Comparison of ENCODE assay signal across 9 mouse cellular contexts in the genomic region with DNA sequence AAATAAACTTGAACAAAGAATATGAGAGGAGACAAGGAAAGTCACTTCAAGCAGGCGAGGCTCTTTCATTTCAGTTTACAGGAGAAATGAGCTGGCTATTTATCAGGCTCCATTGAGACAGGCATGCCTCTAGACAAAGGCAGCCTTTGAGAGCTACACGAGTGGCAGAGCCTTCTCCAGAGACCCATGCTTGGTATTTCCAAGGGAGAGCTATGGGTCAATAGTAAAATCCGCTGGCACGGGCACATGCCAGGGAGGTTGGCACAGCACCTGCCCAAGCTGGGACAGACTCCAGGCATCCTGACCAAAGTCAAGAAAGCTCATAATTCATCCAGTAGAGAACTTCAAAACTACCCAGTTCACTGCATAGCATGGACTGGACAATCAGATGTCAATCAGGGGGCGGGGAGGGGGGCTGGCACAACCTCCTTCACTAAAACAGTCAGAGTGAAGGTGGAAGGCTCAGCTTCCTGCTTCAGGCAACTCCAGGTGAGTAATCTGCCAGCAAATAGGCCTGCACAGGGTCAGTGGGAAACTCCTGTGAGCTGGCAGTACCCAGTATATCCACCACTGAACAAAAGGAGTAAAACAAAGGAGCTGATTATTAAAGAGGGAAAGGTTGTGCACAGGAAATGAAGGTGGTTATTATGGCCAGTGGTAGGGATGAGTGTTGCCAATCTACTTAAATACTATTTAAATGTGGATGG.
A peak's percentile ranks its signal among the peaks of the same experiment; 100 is the strongest.
DNase-seq lines count a peak whose midpoint lies in the region; ATAC-seq and TF ChIP-seq lines count a peak whose summit lies in the region.
"Had no signal": no experiment of that assay in that cellular context is flagged by ENCODE, and none has a peak within 500 bp of the region (broad histone marks: within the 10 kb centered on the region; RNA-seq: fewer than 3 reads in every experiment).

No protein-coding gene starts in this region.

- no peaks in the 10 kb centered on the region for H3K9me3 ChIP-seq in heart, embryonic 10.5 days
- H3K9me3 ChIP-seq in intestine, embryonic 16.5 days (ENCODE audit: control insufficient read depth, low read length) = no peaks in the 10 kb centered on the region
- H3K9me3 ChIP-seq in stomach, postnatal 0 days (ENCODE audit: control insufficient read depth, low read length) = no peaks in the 10 kb centered on the region

- no peak for TF ChIP-seq CTCF in stomach, postnatal 0 days (IDR thresholded peaks at IDR 0.05; ENCODE audit: low read depth)

- no peak overlapping the region for H3K4me3 ChIP-seq in heart, embryonic 10.5 days
- no peak overlapping the region for H3K4me3 ChIP-seq in intestine, embryonic 16.5 days (ENCODE audit: low read length)
- H3K4me3 ChIP-seq in stomach, postnatal 0 days (ENCODE audit: low read depth, low read length) = no peak overlapping the region

- TF ChIP-seq EP300 in stomach, postnatal 0 days (optimal IDR thresholded peaks at IDR 0.05) = no peak

- WGBS in heart, embryonic 10.5 days = 73% methylated on average over 5 of the region's 5 CpGs
- WGBS in intestine, embryonic 16.5 days = 60% methylated on average over 5 of the region's 5 CpGs
- WGBS in stomach, postnatal 0 days = 47% methylated on average over 5 of the region's 5 CpGs

- H3K27me3 ChIP-seq in heart, embryonic 10.5 days (ENCODE audit: insufficient read depth, poor library complexity, severe bottlenecking) = no peaks in the 10 kb centered on the region
- H3K27me3 ChIP-seq in intestine, embryonic 16.5 days (replicated peaks; ENCODE audit: control insufficient read depth, insufficient read depth, low read length) = no peaks in the 10 kb centered on the region
- H3K27me3 ChIP-seq in stomach, postnatal 0 days (ENCODE audit: control insufficient read depth, insufficient read depth, low read length) = no peaks in the 10 kb centered on the region

- H3K4me1 ChIP-seq in heart, embryonic 10.5 days = peaks cover 30% of the 10 kb centered on the region
- peaks cover 8% of the 10 kb centered on the region; the same call in 1 of the 2 replicates for H3K4me1 ChIP-seq in intestine, embryonic 16.5 days (ENCODE audit: control insufficient read depth, insufficient read depth, low read length)
- no peaks in the 10 kb centered on the region for H3K4me1 ChIP-seq in stomach, postnatal 0 days (replicated peaks; ENCODE audit: control insufficient read depth, insufficient read depth)

- H3K36me3 ChIP-seq in heart, embryonic 10.5 days = 0 out of 2 replicates have a peak, but pooled peaks cover 3% of the 10 kb centered on the region
- no peaks in the 10 kb centered on the region for H3K36me3 ChIP-seq in intestine, embryonic 16.5 days (ENCODE audit: control insufficient read depth, insufficient read depth, low read length)
- no peaks in the 10 kb centered on the region for H3K36me3 ChIP-seq in stomach, postnatal 0 days (ENCODE audit: control insufficient read depth, insufficient read depth, low read length)

- DNase-seq in heart, embryonic 10.5 days (ENCODE audit: low spot score) = no peak
- DNase-seq in heart, adult 11 months = no peak
- peak; percentile 35 for DNase-seq in urinary bladder, postnatal 14 days (ENCODE audit: low spot score)
- DNase-seq in urinary bladder, adult 18-20 months (ENCODE audit: low spot score in 2 of 2) = no peak
- DNase-seq in stomach, postnatal 0 days (ENCODE audit: low spot score) = peak; percentile 45
- no peak for DNase-seq in c-Kit-positive CD71-positive TER-119-positive erythroid progenitor cells, embryonic 14.5 days (ENCODE audit: low spot score)

- H3K4me2 ChIP-seq in intestine, embryonic 16.5 days (ENCODE audit: low read depth, low read length) = no peak overlapping the region
- H3K4me2 ChIP-seq in stomach, postnatal 0 days (replicated peaks; ENCODE audit: low read depth) = no peak overlapping the region

- ATAC-seq in intestine, embryonic 16.5 days = peak; percentile 36; the same call in 1 of the 2 replicates
- ATAC-seq in stomach, postnatal 0 days (ENCODE audit: low FRiP score, low TSS enrichment) = peak; percentile 89
- ATAC-seq in monocyte, adult 5-6 weeks (replicated peaks; ENCODE audit: insufficient number of reproducible peaks, low FRiP score, low TSS enrichment, poor library complexity, severe bottlenecking) = no peak

- H3K27ac ChIP-seq in heart, embryonic 10.5 days = peak overlapping the region; percentile 42
- H3K27ac ChIP-seq in intestine, embryonic 16.5 days (ENCODE audit: low read length) = no peak overlapping the region
- no peak overlapping the region for H3K27ac ChIP-seq in stomach, postnatal 0 days (replicated peaks)
- H3K27ac ChIP-seq: macrophage had no signal

- no peak overlapping the region for H3K9ac ChIP-seq in intestine, embryonic 16.5 days (ENCODE audit: low read depth, low read length)
- no peak overlapping the region for H3K9ac ChIP-seq in stomach, postnatal 0 days (ENCODE audit: low read length)

Comparison
In these comparisons a context has a peak if more than half of its experiments do, and no peak if none do; other contexts are left out.
1. DNase-seq: peak in urinary bladder, postnatal 14 days (single experiment) and stomach, postnatal 0 days (single experiment); none in heart, embryonic 10.5 days (single experiment), heart, adult 11 months (single experiment), urinary bladder, adult 18-20 months (0 of 2) and c-Kit-positive CD71-positive TER-119-positive erythroid progenitor cells, embryonic 14.5 days (single experiment).